Mouse (Mus musculus): Measurements from ENCODE around the gene Pole2.
A peak's percentile ranks its signal among the peaks of the same experiment; 100 is the strongest.

Gene Pole2

GRCm38 (mm10) chr12:69210056-69210979, 17.7 kb downstream of the Pole2 start:
- DNase-seq = no peak

- DNase-seq = no peak
These were observed 19.5 kb downstream of the Pole2 start for GRCm38 (mm10) chr12:69208520-69208919.

- DNase-seq = no peak
These were observed 20.1 kb downstream of the Pole2 start for GRCm38 (mm10) chr12:69207926-69208325.

DNA sequence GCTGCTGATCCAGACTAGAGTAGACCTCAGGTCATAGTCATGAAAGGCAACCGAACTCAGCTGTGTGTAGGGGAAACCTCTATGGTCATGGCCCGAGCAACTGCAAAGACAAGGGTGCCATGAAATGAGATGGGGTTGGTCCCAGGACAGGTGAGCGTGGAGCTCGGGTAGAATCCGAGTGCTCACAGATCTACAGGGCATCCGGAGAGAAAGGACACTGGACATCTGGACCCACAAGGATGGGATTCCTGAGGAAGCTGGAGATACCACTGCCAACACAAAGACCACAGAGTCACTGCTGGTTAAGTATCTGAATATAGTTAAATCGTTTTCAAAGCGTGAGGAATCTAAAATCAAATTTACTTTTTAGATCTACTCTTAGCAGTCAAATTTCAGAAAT, 20.6 kb downstream of the Pole2 start:
- no peak for DNase-seq

GRCm38 (mm10) chr12:69204052-69204833, 23.8 kb downstream of the Pole2 start, which contains the start of gene Gm49384:
Gene Gm49384, minus strand, starts transcription at chr12:69204267.
- DNase-seq = no peak

DNA sequence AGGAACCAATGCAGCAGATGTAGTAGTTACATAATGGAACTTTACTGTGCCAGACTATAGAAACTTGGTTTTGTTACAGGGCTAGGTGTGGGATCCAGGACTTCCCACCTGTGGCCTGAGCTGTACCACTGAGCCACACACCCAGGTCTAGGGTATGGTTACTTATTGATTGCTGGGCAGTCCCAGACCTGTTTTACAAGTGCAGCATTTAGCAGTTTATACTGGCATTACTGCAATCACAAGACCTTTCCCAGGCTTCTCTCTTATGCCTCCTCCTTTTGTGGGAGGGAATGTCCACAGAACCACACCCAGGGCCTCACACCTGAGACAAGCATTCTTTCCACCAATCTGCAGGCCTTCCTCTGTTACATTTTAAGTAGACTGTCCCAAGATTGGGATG, 29.0 kb downstream of the Pole2 start:
- no peak for DNase-seq

DNA sequence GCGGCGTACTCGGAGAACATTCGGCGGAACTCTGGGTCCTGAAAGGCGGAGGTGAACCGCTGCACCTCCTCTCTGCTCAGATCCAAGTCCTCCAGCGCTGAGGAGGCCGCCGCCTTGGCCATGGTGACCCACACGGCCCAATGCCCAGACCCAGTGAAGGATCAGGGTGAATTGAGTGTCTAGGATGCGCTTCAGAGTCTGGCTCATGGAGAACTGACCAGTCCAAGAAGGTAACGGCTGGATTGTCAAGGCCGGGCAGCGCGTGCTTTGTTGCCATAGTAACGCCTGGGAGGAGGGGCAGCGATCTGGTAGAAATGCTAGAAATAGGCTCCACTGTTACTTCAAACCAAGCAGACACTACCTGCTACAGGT, 29.8 kb downstream of the Pole2 start, which contains the start of gene Dnaaf2:
Gene Dnaaf2, minus strand, starts transcription at position 266 of the 372 bp plus-strand sequence.
- DNase-seq = peak; percentile 85

GRCm38 (mm10) chr12:69197378-69198163, 30.4 kb downstream of the Pole2 start:
- peak; percentile 61 for DNase-seq

GRCm38 (mm10) chr12:69196444-69197377, 31.3 kb downstream of the Pole2 start, which contains the start of gene Gm49383:
Gene Gm49383, minus strand, starts transcription at chr12:69197104.
- peak; percentile 78 for DNase-seq

GRCm38 (mm10) chr12:69192637-69193036, 35.4 kb downstream of the Pole2 start:
- no peak for DNase-seq

- no peak for DNase-seq
These were observed 36.6 kb downstream of the Pole2 start for GRCm38 (mm10) chr12:69191396-69191795.

DNA sequence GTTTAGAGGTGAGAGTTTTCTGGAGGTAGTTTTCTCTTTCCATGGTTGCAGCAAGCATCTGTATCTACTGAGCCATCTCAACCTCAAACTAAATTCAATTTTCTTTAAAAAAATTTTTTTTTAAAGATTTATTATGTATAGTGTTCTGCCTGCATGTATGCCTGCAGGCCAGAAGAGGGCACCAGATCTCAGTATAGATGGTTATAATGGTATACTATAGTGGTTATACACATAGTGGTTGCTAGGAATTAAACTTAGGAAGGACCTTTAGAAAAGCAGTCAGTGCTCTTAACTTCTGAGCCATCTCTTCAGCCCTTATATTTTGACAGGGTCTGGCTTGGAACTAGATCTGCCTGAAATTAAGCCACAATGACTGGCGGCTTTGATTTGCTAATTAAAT, 37.5 kb downstream of the Pole2 start:
- no peak for DNase-seq

DNA sequence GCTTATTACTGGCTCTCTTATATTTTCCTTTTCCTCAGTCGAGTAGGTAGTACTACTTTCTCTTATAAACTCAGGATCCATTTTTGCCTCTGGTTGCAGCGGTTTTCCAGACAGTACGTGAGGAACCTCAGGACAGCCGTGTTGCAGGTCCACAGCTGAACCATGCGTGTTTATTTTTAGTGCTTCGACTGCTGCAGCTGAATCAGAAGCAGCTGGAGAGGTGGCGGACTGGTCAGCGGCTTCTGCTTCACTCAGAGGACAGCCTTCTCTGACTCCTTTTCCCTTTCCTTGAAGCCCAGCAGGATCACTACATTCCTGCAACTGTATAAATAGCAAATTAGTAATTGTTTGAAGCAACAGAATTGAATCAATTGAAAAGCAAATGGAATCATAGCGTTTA, 37.9 kb downstream of the Pole2 start:
- no peak for DNase-seq

- DNase-seq = peak; percentile 53
These were observed 41.1 kb downstream of the Pole2 start for GRCm38 (mm10) chr12:69186811-69187471.

DNA sequence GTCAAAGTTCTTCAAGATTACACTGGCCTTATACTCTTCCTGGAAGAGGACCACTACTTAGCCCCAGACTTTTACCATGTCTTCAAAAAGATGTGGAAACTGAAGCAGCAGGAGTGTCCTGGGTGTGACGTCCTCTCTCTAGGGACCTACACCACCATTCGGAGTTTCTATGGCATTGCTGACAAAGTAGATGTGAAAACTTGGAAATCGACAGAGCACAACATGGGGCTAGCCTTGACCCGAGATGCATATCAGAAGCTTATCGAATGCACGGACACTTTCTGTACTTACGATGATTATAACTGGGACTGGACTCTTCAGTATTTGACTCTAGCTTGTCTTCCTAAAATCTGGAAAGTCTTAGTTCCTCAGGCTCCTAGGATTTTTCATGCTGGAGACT, 42.6 kb downstream of the Pole2 start:
- peak; percentile 20 for DNase-seq

DNA sequence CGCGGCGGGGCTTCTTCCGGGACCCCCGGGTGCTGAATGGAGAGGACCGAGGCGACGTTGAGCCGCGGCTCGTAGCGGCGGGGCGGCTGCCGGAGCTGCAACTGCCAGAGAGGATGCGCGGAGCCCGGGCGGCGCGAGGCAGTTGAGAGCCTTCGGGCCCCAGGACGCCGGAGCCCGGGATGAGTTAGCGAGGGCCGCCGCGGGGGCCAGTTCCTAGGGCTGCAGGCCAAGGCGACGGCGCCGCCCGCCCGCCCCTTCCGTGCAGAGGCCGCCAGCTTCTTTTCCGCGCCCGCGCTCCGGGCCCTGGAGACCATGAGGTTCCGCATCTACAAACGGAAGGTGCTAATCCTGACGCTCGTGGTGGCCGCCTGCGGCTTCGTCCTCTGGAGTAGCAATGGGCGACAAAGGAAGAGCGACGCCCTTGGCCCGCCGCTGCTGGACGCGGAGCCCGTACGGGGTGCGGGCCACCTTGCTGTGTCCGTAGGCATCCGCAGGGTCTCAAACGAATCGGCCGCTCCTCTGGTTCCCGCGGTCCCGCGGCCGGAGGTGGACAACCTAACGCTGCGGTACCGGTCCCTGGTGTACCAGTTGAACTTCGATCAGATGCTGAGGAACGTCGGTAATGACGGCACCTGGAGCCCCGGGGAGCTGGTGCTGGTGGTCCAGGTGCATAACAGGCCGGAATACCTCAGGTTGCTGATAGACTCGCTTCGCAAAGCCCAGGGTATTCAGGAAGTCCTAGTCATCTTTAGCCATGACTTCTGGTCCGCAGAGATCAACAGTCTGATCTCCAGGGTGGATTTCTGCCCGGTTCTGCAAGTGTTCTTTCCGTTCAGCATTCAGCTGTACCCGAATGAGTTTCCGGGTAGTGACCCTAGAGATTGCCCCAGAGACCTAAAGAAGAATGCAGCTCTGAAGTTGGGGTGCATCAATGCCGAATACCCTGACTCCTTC, 43.4 kb downstream of the Pole2 start:
- no peak for DNase-seq

- peak; percentile 99 for DNase-seq
These were observed 44.2 kb downstream of the Pole2 start, which contains the start of the genes Rpl36al and Mgat2 for GRCm38 (mm10) chr12:69183583-69184308. Gene Rpl36al, minus strand, starts transcription at chr12:69184083. Gene Mgat2, plus strand, starts transcription at chr12:69184157.

DNA sequence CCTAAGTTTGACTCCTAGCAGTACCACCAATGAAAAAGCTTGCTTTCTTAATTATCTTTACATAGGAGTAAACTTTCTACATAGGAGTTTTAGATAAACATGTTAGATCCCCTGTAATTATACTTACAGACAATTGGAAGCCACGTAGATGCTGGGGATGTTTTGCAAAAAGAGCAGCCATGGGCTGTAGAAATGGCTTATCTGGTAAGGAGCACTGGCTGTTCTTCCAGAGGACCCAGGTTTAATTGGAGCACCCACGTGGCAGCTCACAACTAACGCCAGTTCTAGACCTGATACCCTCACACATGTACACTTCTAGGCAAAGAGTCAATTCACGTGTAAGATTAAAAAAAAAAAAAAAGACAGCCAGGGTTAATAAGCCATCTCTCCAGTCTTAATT, 46.2 kb downstream of the Pole2 start:
- no peak for DNase-seq

DNA sequence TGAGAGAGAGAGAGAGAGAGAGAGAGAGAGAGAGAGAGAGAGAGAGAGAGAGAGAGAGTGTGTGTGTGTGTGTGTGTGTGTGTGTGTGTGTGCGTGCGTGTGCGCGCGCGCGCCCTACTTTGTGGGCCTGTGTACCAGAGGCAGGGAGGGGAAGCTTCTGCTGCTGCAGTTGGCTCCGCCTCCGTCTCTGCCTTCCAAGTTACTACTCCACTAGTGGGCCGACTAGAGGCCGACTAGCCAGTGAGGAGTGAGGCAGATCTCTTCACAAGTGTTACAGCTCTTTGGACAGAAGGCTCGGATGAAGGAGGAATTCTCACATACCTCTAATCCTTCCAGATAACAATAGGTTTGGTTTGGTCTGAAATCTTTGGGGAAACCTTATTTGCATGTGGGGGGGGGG, 48.6 kb downstream of the Pole2 start:
- no peak for DNase-seq

All from kidney, adult 18-20 months (tissue).